Mouse (Mus musculus) heart, postnatal 0 days (tissue): Measurements from ENCODE around the gene Cd300lg.

Experiments
- CTCF ChIP-seq: IDR thresholded peaks from 2 replicates; pipeline ENCODE4 v1.5.1; 2016; ENCODE audit warnings: antibody characterized with exemption, control low read depth, low read depth
- EP300 ChIP-seq: IDR thresholded peaks from 2 replicates; pipeline ENCODE4 v1.6.1; 2016; ENCODE audit warnings: antibody characterized with exemption, low read depth

DNA sequence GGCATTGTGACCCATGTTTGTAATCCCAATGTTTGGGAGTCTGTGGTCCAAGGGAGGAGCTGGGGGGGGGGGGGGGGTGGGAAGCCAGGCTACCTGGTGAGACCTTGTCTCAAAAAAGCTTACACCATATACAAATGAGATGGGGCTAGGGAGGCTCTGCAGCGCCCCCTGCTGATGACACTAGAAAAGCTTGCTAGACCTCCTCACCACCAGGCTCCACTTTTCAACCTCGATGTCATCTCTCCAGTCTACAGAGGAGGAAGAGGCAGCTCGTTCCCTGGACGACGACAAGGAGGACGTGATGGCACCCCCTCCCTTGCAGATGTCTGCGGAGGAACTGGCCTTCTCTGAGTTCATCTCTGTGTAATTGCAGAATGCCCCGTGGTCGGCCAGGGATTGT, 12.5 kb downstream of the Cd300lg start:
- TF ChIP-seq CTCF: peak; percentile 48
- no peak for TF ChIP-seq EP300
